Comparison of ENCODE assay signal across 23 mouse cellular contexts in the genomic region with DNA sequence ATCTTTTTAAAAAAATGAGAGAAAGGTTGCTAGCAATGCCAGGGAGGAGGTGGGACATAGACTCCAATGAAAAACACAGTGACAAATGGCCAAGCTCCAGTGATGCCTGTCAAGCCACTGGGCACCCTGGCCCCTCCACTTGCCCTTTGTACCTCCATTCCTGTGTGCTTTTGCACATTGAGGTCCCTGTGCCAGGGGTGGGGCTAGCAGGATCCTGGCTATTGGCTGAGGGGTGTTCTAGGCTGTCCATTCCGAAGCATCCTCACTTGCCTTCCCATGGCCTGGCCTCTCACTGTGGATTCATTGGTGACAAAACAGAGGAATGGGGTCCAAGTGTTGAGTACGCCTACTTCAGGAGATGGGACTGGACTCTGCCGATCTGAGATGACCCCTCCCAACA. TPM values are rescaled to one million over a fixed set of nuclear protein-coding genes. Genes with fewer than 3 reads are reported as not detected.
DNase-seq lines count a peak whose midpoint lies in the region; ATAC-seq and TF ChIP-seq lines count a peak whose summit lies in the region.
"Had no signal": no experiment of that assay in that cellular context is flagged by ENCODE, and none has a peak within 500 bp of the region (broad histone marks: within the 10 kb centered on the region; RNA-seq: fewer than 3 reads in every experiment).

No protein-coding gene starts in this region.

- peaks cover 18% of the 10 kb centered on the region for H3K4me1 ChIP-seq in liver, adult 2 months (ENCODE audit: control insufficient read depth, insufficient read depth, low read length)
- H3K4me1 ChIP-seq in liver, embryonic 11.5 days (replicated peaks; ENCODE audit: control insufficient read depth, insufficient read depth, low read length), result no peaks in the 10 kb centered on the region
- no peaks in the 10 kb centered on the region; the same call in 1 of the 2 replicates for H3K4me1 ChIP-seq in liver, postnatal 0 days (ENCODE audit: insufficient read depth)
- H3K4me1 ChIP-seq: embryonic facial prominence, embryonic 15.5 days; heart, embryonic 13.5 days; hindbrain, embryonic 12.5 days had no signal

- H3K4me3 ChIP-seq in liver, adult 2 months (ENCODE audit: insufficient read depth, low read depth, low read length), result peak overlapping the region; percentile 48
- no peak overlapping the region for H3K4me3 ChIP-seq in liver, embryonic 11.5 days (ENCODE audit: low read depth, low read length)
- no peak overlapping the region for H3K4me3 ChIP-seq in liver, postnatal 0 days (ENCODE audit: low read depth, low read length)
- H3K4me3 ChIP-seq: embryonic facial prominence, embryonic 15.5 days; erythroblast, embryonic 14.5 days; forebrain, embryonic 10.5 days; heart, embryonic 13.5 days; hindbrain, embryonic 12.5 days had no signal

- WGBS in liver, adult 2 months, result 33% methylated on average over 3 of the region's 3 CpGs
- WGBS in liver, embryonic 11.5 days, result 81% methylated on average over 3 of the region's 3 CpGs
- WGBS in liver, postnatal 0 days (ENCODE audit: insufficient replicate concordance), result 87% methylated on average over 3 of the region's 3 CpGs

- no peaks in the 10 kb centered on the region for H3K27me3 ChIP-seq in liver, adult 2 months (ENCODE audit: control insufficient read depth, insufficient read depth, low read length)
- H3K27me3 ChIP-seq in liver, embryonic 11.5 days (replicated peaks; ENCODE audit: control insufficient read depth, insufficient read depth, low read length), result no peaks in the 10 kb centered on the region
- H3K27me3 ChIP-seq in liver, postnatal 0 days (ENCODE audit: insufficient read depth, low read length), result no peaks in the 10 kb centered on the region
- H3K27me3 ChIP-seq: CH12.LX; embryonic facial prominence, embryonic 15.5 days; heart, embryonic 13.5 days; hindbrain, embryonic 12.5 days; Patski had no signal

- TF ChIP-seq EP300 in liver, postnatal 0 days (IDR thresholded peaks at IDR 0.05; ENCODE audit: low read depth), result peak; percentile 32; the same call in 1 of the 2 replicates

- TF ChIP-seq POLR2A in liver, adult 2 months (IDR thresholded peaks at IDR 0.05; ENCODE audit: extremely low read depth, insufficient read depth, low read length), result 0 out of 2 replicates have a peak, but pooled peaks have one; percentile 48

- H3K36me3 ChIP-seq in liver, adult 2 months (ENCODE audit: control insufficient read depth, insufficient read depth, low read length), result no peaks in the 10 kb centered on the region
- no peaks in the 10 kb centered on the region for H3K36me3 ChIP-seq in liver, embryonic 11.5 days (ENCODE audit: control insufficient read depth, insufficient read depth, low read length)
- H3K36me3 ChIP-seq in liver, postnatal 0 days (replicated peaks; ENCODE audit: insufficient read depth, low read length), result no peaks in the 10 kb centered on the region
- H3K36me3 ChIP-seq: embryonic facial prominence, embryonic 15.5 days; forebrain, embryonic 10.5 days; heart, embryonic 13.5 days; hindbrain, embryonic 12.5 days had no signal

- no peaks in the 10 kb centered on the region for H3K9me3 ChIP-seq in liver, embryonic 11.5 days (ENCODE audit: control insufficient read depth, low read length)
- no peaks in the 10 kb centered on the region for H3K9me3 ChIP-seq in liver, postnatal 0 days (ENCODE audit: low read length)
- H3K9me3 ChIP-seq: embryonic facial prominence, embryonic 15.5 days; forebrain, embryonic 10.5 days; heart, embryonic 13.5 days; hindbrain, embryonic 12.5 days had no signal

- peak overlapping the region; percentile 72; the same call in 1 of the 2 replicates for H3K9ac ChIP-seq in liver, adult 2 months (ENCODE audit: low read depth, low read length)
- H3K9ac ChIP-seq in liver, embryonic 11.5 days (ENCODE audit: low read depth, low read length), result no peak overlapping the region
- no peak overlapping the region for H3K9ac ChIP-seq in liver, postnatal 0 days (replicated peaks)
- H3K9ac ChIP-seq: embryonic facial prominence, embryonic 15.5 days; heart, embryonic 13.5 days; hindbrain, embryonic 12.5 days had no signal

- no peaks in the 10 kb centered on the region; the same call in 1 of the 2 replicates for H3K79me2 ChIP-seq in liver, adult 2 months (ENCODE audit: control insufficient read depth, insufficient read depth, low read length)

- ATAC-seq in liver, embryonic 11.5 days (replicated peaks; ENCODE audit: low FRiP score), result no peak
- peak; percentile 89 for ATAC-seq in liver, postnatal 0 days
- ATAC-seq: activated CD4-positive, CD25-positive, alpha-beta regulatory T cell, adult 4 months; forebrain, embryonic 14.5 days; Patski had no signal

- H3K27ac ChIP-seq in liver, adult 2 months (replicated peaks; ENCODE audit: insufficient read depth, low read depth, low read length), result peak overlapping the region; percentile 97
- H3K27ac ChIP-seq in liver, embryonic 11.5 days (ENCODE audit: low read depth, low read length), result no peak overlapping the region
- H3K27ac ChIP-seq in liver, postnatal 0 days (ENCODE audit: low read depth), result peak overlapping the region; percentile 41; the same call in 1 of the 2 replicates
- H3K27ac ChIP-seq: embryonic facial prominence, embryonic 15.5 days; forebrain, embryonic 10.5 days; heart, embryonic 13.5 days; hindbrain, embryonic 12.5 days had no signal

- peak; percentile 92 for DNase-seq in kidney, adult 11 months
- no peak for DNase-seq in kidney, postnatal 10 days
- DNase-seq in liver, adult 2 months (ENCODE audit: extremely low read depth, low read depth, low spot score), result peak; percentile 99
- no peak for DNase-seq in liver, embryonic 11.5 days (ENCODE audit: low spot score)
- DNase-seq in kidney, postnatal 14 days, result peak; percentile 64
- peak; percentile 61 for DNase-seq in liver, postnatal 0 days
- no peak for DNase-seq in embryo, embryonic 10.5 days (ENCODE audit: low spot score)
- DNase-seq: adrenal gland, postnatal 36 days; cerebellum, adult 2 months; cerebellum, postnatal 10 days; embryo, embryonic 11 days; gastrocnemius, postnatal 36 days; heart, adult 11 months; heart, postnatal 4 days had no signal

- TF ChIP-seq CTCF in liver, adult 2 months (IDR thresholded peaks at IDR 0.05; ENCODE audit: low read depth, low read length), result no peak
- TF ChIP-seq CTCF in liver, postnatal 0 days (IDR thresholded peaks at IDR 0.05; ENCODE audit: low read depth), result no peak

- no peak overlapping the region for H3K4me2 ChIP-seq in liver, embryonic 11.5 days
- no peak overlapping the region for H3K4me2 ChIP-seq in liver, postnatal 0 days (ENCODE audit: low read depth, low read length)
- H3K4me2 ChIP-seq: embryonic facial prominence, embryonic 15.5 days; heart, embryonic 13.5 days; hindbrain, embryonic 12.5 days had no signal

RNA-seq across cellular contexts. Expression of gene Ahcy, which starts 6.8 kb away (rescaled TPM):
- 1,859 and 1,996 TPM in 2 replicates for total RNA-seq in liver, adult 2 months (2014; rRNA removed)
- 1,364 and 1,580 TPM in 2 replicates for polyA plus RNA-seq in liver, adult 2 months (2012; rRNA removed)
- polyA plus RNA-seq in liver, embryonic 11.5 days (2014; fragmentation: Nextera tagmentation; extraction: Ambion mirVana), result 107 and 114 TPM in 2 replicates
- 224 and 247 TPM in 2 replicates for polyA plus RNA-seq in liver, postnatal 0 days (2015; fragmentation: Nextera tagmentation; extraction: Ambion mirVana)

RNA-seq across cellular contexts. Expression of gene Itch, which starts 52.3 kb away (rescaled TPM):
- total RNA-seq in liver, adult 2 months (2014; rRNA removed), result 50.7 and 61.4 TPM in 2 replicates
- polyA plus RNA-seq in liver, adult 2 months (2012; rRNA removed), result 5.9 and 6.1 TPM in 2 replicates
- 38.7 and 39.7 TPM in 2 replicates for polyA plus RNA-seq in liver, embryonic 11.5 days (2014; fragmentation: Nextera tagmentation; extraction: Ambion mirVana)
- polyA plus RNA-seq in liver, postnatal 0 days (2015; fragmentation: Nextera tagmentation; extraction: Ambion mirVana), result 10.6 and 12.7 TPM in 2 replicates

Comparison
In these comparisons a context has a peak if more than half of its experiments do, and no peak if none do; other contexts are left out.
1. DNase-seq: peak in kidney, adult 11 months (single experiment), liver, adult 2 months (single experiment), kidney, postnatal 14 days (single experiment) and liver, postnatal 0 days (single experiment); none in kidney, postnatal 10 days (single experiment), liver, embryonic 11.5 days (single experiment) and embryo, embryonic 10.5 days (single experiment).